Mouse (Mus musculus) right cerebral cortex, postnatal 4 days (tissue): ENCODE measurements around the gene Adcy3.
A peak's percentile ranks its signal among the peaks of the same experiment; 100 is the strongest.

Source experiments
- DNase-seq: peaks from one replicate; pipeline ENCODE4 v3.0.0-alpha.2; 2022

Adcy3 gene

DNA sequence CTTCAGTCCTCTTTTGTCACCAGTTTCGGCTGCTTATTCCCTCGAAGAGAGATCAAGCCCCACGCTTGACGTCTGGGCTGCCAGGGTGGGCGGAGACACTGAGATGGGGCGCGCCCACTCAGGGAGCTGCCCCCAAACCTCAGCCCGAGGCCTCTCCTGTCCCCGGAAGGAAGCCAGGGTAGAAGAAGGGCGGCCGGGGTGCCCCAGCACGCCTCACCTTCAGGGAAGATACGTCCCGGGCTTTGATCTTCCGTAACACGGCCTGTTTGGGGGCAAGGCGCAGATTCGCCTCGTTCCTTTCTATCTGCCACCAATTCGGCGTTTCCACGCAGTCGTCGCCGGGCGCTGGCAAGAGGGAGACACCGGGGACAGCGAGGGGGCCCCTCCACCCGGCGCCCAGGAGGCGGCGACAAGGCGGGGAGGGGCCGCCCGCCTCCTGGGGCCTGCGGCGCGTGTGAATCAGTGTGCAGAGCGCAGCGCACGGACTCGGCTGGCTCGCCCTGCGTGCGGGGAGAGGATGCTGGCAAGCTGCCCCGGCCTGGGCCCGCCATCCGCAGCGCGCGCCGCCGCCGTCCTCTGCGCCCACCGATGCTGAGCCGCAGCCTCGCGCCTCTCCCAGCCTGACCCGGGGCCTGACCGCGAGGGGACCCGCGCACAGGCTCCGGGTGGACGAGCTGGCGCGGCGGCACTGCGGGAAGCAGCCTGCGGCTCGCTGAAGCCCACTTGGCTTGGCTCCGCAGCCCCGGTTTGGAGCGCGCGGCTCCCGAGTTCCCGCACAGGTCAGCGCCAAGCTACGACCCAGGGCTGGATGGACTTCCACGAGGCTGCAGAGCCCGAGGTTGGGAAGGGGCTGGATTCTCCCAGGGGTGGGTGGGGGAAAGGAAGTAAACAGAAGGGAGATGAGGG lies at the start of gene Adcy3:
Adcy3 (plus strand) TSS at position 163 of the 906 bp plus-strand sequence.
- DNase-seq, result peak; percentile 82

- DNase-seq, result no peak
These were observed 49.5 kb upstream of the Adcy3 start for GRCm38 (mm10) chr12:4083441-4083840.

GRCm38 (mm10) chr12:4107383-4107782 lies 25.5 kb upstream of the Adcy3 start:
- peak; percentile 79 for DNase-seq

DNA sequence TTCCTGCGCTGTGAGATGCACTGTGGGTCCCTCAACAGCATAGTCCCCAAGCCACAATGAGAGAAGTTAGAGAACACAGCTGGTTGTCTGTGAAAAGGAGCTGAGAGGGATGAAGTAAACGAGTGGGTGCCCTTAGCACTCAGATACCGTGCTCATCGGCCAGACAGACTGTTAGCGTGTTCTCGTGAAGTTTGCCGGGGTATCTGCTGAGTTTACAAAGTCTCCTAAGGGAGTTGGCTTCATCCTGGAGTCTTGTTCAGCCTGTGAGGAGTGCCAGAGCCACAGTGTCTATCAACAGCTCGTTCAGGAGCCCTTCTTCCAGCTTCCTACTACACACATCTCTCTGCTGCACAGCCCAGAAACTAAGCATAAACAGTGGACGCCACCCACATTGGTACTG lies 16.8 kb upstream of the Adcy3 start:
- DNase-seq, result no peak

DNA sequence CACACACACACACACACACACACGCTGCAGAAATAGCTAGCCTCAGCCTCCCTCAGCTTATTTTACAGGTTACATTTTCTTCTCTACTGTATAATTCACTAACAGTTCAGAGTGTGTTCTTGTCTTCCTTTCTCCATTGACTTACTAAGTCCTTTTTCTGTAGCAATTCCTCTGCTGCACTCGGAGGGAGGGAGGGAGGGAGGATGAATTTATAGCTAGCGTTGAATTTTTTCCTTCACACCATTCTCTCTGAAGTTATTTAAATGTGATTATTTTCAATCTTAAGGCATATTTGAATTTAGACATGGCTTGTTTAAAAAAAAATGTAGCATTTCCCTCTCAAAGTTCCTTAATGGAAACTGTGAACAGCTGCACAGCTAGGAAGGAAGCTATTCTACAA lies 15.8 kb upstream of the Adcy3 start:
- no peak for DNase-seq

DNA sequence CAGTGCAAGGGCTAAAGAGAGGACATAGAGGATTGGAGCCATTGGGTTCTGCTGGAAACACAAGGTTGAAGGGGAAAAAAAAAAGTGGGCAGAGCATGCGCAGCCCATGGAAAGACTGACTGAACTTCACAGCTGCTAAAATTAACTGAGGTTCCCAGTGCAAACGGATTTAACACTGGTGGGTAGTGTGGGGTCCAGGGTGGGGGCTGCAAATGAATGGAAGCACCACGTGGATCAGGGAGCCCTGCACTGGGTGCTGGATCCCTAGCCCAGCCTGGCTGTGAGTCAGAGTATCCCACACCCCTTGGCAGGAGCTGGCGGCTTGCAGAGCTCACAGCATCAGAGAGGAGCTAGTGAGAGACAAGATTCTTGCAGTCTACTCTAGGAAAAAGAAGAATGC lies 15.3 kb upstream of the Adcy3 start:
- peak; percentile 40 for DNase-seq

DNA sequence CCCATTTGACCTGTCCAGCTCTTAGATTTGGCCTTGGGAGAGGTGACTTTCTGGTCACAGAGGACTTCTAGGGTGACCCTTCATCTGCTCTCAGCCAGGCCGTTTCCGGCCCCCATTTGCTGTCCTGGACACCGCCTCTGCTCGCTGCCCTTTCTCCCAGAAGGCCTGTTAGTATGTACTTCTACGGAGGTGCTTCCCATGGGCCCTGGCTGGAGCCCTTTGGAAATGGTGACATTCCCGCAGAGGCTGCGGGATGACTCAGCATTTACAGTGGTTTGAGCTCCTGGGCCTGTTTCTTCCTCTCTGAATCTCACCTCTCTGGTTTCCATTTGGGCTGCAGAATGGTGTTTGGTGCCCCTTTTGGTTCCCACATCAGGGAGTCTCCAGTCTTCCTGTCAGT lies 5.6 kb upstream of the Adcy3 start:
- no peak for DNase-seq

- DNase-seq, result no peak
These were observed 927 bp downstream of the Adcy3 start for GRCm38 (mm10) chr12:4133847-4134212.

GRCm38 (mm10) chr12:4143179-4143578 lies 10.3 kb downstream of the Adcy3 start:
- DNase-seq, result no peak

DNA sequence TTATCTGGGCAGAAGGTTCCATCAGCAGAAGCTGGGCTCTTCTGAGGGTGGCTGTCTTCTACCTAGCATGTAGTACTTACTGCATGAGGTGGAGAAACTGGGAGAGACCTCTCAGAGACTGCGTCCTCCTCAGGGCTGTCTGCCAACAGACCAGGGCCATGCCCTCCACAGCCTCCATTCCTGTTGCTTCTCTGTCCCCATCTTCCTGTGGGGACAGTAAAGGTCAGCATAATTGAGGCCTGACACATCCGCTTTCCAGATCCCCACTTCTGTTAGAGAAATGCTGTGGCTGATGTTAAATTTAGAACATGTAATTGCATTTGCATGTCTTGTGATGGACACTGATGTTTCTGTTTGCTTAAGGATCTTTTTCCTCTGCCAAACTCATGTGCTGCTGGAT lies 18.0 kb downstream of the Adcy3 start:
- DNase-seq, result no peak

DNA sequence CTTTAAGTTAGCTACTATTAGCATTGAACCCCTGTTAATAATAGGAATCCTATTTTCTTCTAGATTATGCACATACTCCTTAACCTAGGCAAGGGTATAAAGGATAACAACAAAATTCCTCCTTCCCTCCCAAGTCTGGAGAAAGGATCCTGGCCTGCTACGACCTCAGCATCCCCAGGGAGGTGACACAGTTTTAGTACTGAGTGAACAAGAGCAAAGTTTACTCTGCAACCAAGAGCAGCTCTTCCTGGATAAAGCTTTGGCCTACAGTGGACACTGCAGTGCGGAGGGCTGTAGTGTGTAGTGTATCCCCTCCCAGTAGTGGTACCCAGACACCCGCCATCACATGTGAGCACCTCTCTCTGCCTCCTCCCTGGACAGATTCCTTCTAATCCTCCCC lies 19.1 kb downstream of the Adcy3 start:
- no peak for DNase-seq

DNA sequence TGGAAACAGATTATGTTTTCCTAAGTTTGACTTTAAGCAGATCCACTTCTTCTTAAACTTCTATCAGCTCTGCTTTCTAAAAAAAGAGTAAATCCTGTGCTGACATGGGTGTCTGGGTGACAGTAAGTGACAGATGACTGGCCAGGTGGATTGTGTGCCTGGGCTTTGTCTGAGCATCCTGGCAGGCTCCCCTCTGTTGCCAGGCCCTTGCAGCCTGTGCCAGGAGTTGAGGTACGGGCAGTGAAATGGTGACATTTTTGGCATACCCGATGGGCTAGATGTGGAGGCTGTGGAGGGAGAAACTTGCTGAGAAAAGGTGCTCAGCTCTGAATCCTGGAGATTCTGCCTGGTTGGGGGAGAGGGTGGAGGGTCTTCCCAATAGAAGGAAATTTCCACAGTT lies 24.6 kb downstream of the Adcy3 start:
- DNase-seq, result no peak

GRCm38 (mm10) chr12:4158179-4158578 lies 25.3 kb downstream of the Adcy3 start:
- no peak for DNase-seq

- no peak for DNase-seq
These were observed 26.1 kb downstream of the Adcy3 start for GRCm38 (mm10) chr12:4158868-4159632.

GRCm38 (mm10) chr12:4160322-4160721 lies 27.4 kb downstream of the Adcy3 start:
- DNase-seq, result no peak

GRCm38 (mm10) chr12:4162886-4163285 lies 30.0 kb downstream of the Adcy3 start:
- DNase-seq, result no peak

DNA sequence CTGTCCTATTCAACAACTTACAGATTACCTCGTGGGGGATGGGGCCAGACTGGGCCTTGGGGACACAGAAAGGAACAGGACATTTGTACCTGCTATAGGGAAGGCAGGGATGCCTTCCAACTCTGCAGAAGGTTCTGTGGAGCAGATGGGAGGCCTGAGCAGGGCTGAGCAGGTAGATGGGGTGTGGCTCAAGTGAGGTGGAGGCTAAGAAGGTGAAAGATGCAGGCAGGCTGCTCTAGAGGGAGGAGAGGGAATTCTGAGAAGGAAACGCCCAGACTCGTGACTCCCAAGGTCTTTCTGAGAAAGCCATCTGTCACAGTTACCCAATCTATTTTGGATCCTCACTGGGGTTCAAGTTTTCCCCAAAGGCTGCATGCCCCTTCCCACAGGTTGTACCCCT lies 34.1 kb downstream of the Adcy3 start:
- no peak for DNase-seq

GRCm38 (mm10) chr12:4169058-4169457 lies 36.2 kb downstream of the Adcy3 start:
- DNase-seq, result no peak

DNA sequence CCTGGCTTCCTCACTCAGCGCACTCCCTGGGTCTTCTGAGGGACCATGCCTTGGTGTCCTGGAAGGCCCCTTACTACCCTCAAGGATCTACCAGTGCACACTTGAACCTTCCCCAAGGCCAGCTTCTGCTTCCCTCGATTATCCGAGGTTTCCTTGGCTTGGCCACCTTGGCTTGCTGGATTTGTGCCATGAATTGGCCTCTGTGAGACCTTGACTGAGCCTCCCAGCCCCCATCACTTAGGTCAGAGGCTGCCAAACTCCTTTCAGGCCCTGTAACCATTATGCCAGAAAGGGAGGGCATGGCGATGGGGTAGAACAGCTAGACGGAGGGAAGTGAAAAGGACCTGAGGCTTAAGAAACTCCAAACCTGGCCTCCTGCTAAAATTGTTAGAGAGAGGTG lies 36.7 kb downstream of the Adcy3 start:
- no peak for DNase-seq

DNA sequence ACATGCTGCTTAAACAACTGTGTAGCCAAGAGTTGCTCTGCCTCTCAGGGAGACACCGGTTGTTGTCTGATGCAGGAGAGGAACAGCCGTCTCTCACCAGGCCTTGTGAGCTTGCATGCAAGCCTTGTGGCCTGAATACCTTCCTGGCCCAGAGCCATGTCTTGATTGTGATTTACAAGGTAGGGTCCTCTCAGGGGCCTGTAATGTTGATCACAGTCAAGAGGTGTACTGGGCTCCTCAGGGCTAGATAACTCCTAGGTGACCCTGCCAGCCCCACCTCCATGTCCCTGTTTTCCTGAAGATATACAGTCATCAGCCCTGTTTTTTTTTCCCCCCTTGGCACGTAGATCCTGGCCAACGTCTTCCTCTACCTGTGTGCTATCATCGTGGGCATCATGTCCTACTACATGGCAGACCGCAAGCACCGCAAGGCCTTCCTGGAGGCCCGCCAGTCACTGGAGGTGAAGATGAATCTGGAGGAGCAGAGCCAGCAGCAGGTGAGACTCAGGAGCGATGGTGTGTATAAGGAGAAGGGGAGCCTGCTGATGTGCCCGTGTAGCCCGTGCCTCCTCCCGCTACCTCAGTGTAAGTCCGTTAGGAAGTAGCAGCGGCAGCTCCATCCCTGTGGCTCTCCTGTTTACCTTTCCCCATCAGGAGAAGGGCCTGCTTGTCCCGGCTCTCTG lies 40.3 kb downstream of the Adcy3 start:
- no peak for DNase-seq

- no peak for DNase-seq
These were observed 45.9 kb downstream of the Adcy3 start for GRCm38 (mm10) chr12:4178839-4179238.

GRCm38 (mm10) chr12:4179671-4180233 lies 46.8 kb downstream of the Adcy3 start:
- no peak for DNase-seq

GRCm38 (mm10) chr12:4180507-4180906 lies 47.6 kb downstream of the Adcy3 start:
- no peak for DNase-seq
